Mouse (Mus musculus): Measurements from ENCODE around the gene Galp.
"Not testable (repeated sequence)": the region's sequence is repeated elsewhere in the genome, so short reads cannot be mapped to it uniquely, and the experiment has no call there.

Gene Galp

DNA sequence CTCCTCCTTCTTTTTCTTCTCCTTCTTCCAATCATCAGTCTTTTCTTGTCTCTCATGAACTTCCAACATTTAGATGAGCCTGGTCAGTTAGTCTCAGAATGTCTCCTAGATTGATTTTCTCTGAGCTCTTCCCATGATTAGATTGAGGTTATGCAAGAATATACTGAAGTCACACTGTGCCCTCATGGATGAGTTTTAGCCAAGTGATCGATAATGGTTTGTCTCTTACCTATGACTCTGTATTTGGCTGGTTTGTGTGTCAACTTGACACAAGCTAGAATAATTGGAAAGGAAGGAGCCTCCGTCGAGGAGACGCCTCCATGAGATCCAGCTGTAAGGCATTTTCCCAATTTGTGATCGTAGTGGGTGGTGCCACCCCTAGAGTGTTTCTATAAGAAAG, 57.6 kb downstream of the Galp start:
- no peak for DNase-seq (ENCODE audit: low read depth in 1 of 2, low spot score in 2 of 2)

DNA sequence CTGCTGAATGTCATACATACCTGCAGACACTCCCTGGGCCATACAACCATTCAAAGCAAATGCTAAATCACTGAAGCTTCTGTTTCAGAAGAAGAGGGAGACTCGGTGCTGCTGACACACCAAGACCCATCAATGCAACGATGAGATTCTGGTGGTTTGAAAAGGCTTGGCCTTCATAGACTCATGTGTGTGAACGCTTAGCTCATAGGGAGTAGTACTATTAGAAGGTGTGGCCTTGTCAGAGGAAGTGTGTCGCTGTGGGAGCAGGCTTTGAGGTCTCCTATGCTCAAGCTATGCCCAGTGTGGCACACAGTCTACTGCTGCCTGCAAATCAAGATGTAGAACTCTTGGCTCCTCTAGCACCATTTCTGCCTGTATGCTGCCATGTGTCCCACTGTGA, 60.5 kb downstream of the Galp start:
- DNase-seq (ENCODE audit: low read depth in 1 of 2, low spot score in 2 of 2): no peak

DNA sequence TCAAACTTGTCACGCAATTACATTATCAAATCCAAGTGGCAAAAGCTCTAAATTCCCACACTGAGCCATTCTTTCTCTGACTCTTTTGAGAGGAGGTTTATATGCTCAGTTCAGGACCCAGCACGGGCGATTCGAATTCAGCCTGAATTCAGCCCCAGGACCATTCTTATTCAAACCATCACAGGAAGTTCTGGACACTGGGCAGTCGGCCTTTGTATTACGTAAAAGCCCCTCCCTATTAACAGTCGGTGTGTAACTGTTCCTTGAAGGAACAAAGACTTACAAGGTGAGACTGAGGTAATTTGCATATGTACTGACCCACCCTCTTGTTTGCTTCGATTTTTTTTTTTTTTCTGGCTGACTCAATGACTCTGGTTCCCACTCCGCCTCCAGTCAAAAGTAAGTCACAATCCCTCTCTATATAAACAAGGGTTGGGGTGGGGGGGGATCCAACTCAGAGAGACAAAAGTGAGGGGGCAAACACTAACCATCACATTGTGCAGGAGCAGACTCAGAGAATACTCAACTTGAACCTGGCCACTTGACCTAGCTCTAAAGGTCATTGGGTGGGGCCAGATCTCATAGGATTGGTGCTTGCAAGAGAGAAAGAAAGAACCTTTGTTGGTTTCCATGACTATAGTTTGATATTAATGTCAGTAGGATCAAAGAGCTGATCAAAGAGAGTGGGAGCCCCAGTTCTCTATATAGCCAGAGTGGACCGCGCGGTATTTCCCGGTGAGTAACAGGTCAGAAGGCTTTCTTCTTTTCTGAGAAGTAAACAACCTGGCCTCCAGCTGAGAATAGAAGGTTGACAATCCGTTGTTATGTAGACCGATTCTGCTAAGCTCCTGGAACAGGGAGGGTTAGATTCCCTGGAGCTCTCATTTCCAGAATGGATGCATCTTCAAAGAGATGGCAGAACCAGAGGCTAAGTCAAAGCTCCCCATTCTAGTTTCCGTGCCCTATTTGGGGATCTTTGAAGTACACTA, 61.6 kb downstream of the Galp start:
- DNase-seq (ENCODE audit: low read depth in 1 of 2, low spot score in 2 of 2): no peak

GRCm38 (mm10) chr7:6260004-6260403, 63.1 kb downstream of the Galp start:
- DNase-seq (ENCODE audit: low read depth in 1 of 2, low spot score in 2 of 2): not testable (repeated sequence)

- DNase-seq (ENCODE audit: low read depth in 1 of 2, low spot score in 2 of 2): no peak
Measured at GRCm38 (mm10) chr7:6262120-6262519, 65.2 kb downstream of the Galp start.

DNA sequence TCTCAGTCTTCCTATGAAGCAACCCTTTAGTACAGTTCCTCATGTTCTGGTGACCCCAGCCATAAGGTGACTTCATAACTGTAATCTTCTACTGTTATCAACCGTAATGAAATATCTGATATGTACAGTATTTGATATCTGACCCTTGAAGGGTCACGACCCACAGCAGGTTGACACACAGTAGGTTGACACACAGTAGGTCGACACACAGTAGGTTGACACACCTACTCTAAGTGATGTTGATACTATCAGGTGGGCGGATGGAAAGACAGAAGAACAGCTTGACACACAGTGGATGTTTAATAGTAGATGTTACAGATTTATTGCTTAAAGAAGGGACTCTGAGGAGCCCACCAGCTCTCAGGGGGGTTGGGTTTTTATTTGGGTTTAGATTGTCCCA, 66.1 kb downstream of the Galp start:
- DNase-seq (ENCODE audit: low read depth in 1 of 2, low spot score in 2 of 2): no peak

DNA sequence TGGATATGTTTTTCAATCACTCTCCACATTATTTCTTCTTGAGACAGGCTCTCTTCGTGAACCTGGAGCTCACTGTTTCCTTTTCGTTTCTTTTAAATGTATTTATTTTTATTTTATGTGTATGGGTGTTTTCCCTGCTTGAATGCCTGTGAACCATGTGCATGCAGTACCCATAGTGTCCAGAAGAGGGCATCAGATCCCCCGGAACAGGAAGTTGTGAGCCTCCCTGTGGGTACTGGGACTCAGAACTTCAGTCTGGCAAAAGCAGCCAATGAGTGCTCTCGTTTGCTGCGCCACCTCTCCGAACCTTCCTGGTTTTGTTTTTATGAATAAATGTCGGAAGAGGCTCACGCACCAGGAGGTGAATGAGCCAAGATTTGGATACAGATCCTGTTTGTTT, 68.8 kb downstream of the Galp start:
- peak in 1 of 2 experiments; percentile 6 for DNase-seq (ENCODE audit: low read depth in 1 of 2, low spot score in 2 of 2)

Data from monocyte, adult 2 months (primary cell).